Mouse (Mus musculus): ENCODE measurements around the gene 2310011J03Rik. TPM values are rescaled to one million over a fixed set of nuclear protein-coding genes. Genes with fewer than 3 reads are reported as not detected.

2310011J03Rik gene
- total and polyA plus RNA-seq, 3 experiments, result 65.7 to 81.5 TPM; not detected in 1

DNA sequence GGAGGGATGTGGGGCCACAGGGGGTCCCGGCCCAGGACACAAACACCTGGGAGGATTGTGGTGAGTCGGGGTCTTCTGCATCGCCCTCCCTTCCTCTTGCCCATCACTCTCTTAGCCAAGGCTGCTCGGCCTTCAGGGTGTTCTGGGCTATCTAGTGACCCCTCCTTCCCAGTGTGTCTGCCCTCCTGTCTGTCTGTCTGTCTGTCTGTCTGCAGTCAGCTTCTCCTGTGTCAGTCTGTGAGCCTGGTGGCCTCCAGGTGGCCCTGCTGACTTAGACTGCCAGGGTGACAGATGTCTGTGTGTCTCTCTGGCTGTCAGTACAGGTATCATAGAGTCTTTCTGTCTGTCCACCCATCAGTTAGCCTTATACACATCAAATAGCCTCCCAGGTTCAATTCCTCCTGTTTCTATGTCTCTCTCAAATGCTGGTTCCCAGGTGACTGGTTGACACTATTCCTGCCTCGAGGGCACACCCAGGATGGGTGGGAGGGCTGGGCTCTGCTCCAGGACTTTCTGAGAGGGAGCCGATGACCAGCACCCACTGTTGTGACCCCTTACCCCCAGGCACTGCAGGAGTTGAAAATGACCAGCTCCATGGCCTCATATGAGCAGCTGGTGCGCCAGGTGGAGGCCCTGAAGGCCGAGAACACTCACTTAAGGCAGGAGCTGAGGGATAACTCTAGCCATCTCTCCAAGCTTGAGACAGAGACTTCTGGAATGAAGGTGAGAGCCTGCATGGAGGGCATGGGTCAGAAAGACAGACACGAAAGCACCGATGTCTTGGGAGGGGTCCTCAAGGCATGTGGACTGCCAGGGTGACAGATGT, 18.9 kb downstream of the 2310011J03Rik start:
- Histone ChIP-seq H3K27ac (ENCODE audit: control insufficient read depth, low read depth, low read length) (no peak overlapping the region), H3K36me3 (ENCODE audit: control insufficient read depth in 1 of 2, insufficient read depth in 2 of 2, low read length in 2 of 2) (no peaks in the 10 kb centered on the region), H3K9ac (ENCODE audit: control insufficient read depth, low read depth, low read length, poor library complexity, severe bottlenecking) (no peak overlapping the region), H3K4me1 (ENCODE audit: control insufficient read depth in 1 of 2, insufficient read depth in 2 of 2, low read length in 2 of 2) (peaks cover 0 to 13% of the 10 kb centered on the region in 2 experiments; a peak in 2 of 4 replicates), H3K9me3 (replicated peaks; ENCODE audit: insufficient read depth, low read length) (no peaks in the 10 kb centered on the region), H3K79me2 (ENCODE audit: control insufficient read depth, insufficient read depth, low read length, poor library complexity) (no peaks in the 10 kb centered on the region), H3K27me3 (ENCODE audit: control insufficient read depth in 1 of 2, insufficient read depth in 2 of 2, low read length in 2 of 2) (no peaks in the 10 kb centered on the region), H3K4me3 (ENCODE audit: control insufficient read depth in 1 of 2, insufficient read depth in 1 of 2, low read depth in 2 of 2, low read length in 2 of 2) (no peak overlapping the region)
- DNase-seq (ENCODE audit: low read depth, low spot score), result no peak
- TF ChIP-seq TCF12 (IDR thresholded peaks at IDR 0.05; ENCODE audit: low read depth, low read length) (no peak), CTCF (IDR thresholded peaks at IDR 0.05 in 2 of 3, conservative IDR thresholded peaks at IDR 0.05 in 1 of 3; ENCODE audit: control insufficient read depth in 1 of 3, insufficient read depth in 1 of 3, low read depth in 2 of 3, low read length in 3 of 3, poor library complexity in 1 of 3, severe bottlenecking in 1 of 3) (no peak), MAZ (IDR thresholded peaks at IDR 0.05; ENCODE audit: low read depth, low read length) (no peak), RAD21 (IDR thresholded peaks at IDR 0.05; ENCODE audit: low read depth, low read length) (no peak), RCOR1 (IDR thresholded peaks at IDR 0.05; ENCODE audit: low read depth, low read length) (no peak)

DNA sequence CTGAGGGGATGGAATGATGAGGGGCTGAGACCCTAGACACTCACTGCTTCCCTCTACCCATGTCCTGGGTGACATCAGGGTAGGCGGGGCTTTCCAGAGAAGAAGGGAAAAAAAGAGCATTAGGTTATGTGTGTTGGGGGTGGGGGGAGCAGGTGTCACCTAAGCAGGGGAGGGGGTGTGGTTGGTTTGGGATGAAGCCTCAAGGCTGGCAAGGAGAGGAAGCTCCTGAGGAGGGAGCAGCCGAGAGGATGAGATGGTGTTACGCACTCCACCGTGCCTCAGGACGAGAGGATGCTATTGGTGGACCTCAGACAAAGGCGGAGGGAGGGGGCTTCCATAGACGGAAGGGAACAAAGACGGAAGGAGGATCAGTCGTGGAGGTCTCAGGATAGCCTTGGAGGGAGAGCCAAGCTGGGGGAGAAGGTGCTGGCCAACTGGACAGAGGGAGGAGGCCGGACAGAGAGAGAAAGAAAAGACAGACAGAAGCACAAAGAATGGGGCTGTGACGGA, 19.6 kb downstream of the 2310011J03Rik start:
- no peak for DNase-seq (ENCODE audit: low read depth, low spot score)
- Histone ChIP-seq H3K27me3 (ENCODE audit: control insufficient read depth in 1 of 2, insufficient read depth in 2 of 2, low read length in 2 of 2) (no peaks in the 10 kb centered on the region), H3K4me1 (ENCODE audit: control insufficient read depth in 1 of 2, insufficient read depth in 2 of 2, low read length in 2 of 2) (peaks cover 0 to 13% of the 10 kb centered on the region in 2 experiments; a peak in 2 of 4 replicates), H3K27ac (ENCODE audit: control insufficient read depth, low read depth, low read length) (no peak overlapping the region), H3K36me3 (ENCODE audit: control insufficient read depth in 1 of 2, insufficient read depth in 2 of 2, low read length in 2 of 2) (no peaks in the 10 kb centered on the region), H3K79me2 (ENCODE audit: control insufficient read depth, insufficient read depth, low read length, poor library complexity) (no peaks in the 10 kb centered on the region), H3K9ac (ENCODE audit: control insufficient read depth, low read depth, low read length, poor library complexity, severe bottlenecking) (no peak overlapping the region), H3K9me3 (replicated peaks; ENCODE audit: insufficient read depth, low read length) (no peaks in the 10 kb centered on the region), H3K4me3 (ENCODE audit: control insufficient read depth in 1 of 2, insufficient read depth in 1 of 2, low read depth in 2 of 2, low read length in 2 of 2) (no peak overlapping the region)
- no peak for TF ChIP-seq NELFE (IDR thresholded peaks at IDR 0.05; ENCODE audit: low read depth, low read length)
- TF ChIP-seq JUND (IDR thresholded peaks at IDR 0.05; ENCODE audit: low read depth, low read length), result no peak
- no peak for TF ChIP-seq POLR2AphosphoS5 (IDR thresholded peaks at IDR 0.05; ENCODE audit: borderline replicate concordance, low read depth, low read length)
- TF ChIP-seq POLR2A (IDR thresholded peaks at IDR 0.05; ENCODE audit: control insufficient read depth in 1 of 2, insufficient read depth in 1 of 2, low read depth in 1 of 2, low read length in 2 of 2, poor library complexity in 1 of 2), result no peak
- TF ChIP-seq ZC3H11A (IDR thresholded peaks at IDR 0.05; ENCODE audit: low read depth, low read length), result no peak
- no peak for TF ChIP-seq RAD21 (IDR thresholded peaks at IDR 0.05; ENCODE audit: low read depth, low read length)
- no peak for TF ChIP-seq SIN3A (IDR thresholded peaks at IDR 0.05; ENCODE audit: low read length)

DNA sequence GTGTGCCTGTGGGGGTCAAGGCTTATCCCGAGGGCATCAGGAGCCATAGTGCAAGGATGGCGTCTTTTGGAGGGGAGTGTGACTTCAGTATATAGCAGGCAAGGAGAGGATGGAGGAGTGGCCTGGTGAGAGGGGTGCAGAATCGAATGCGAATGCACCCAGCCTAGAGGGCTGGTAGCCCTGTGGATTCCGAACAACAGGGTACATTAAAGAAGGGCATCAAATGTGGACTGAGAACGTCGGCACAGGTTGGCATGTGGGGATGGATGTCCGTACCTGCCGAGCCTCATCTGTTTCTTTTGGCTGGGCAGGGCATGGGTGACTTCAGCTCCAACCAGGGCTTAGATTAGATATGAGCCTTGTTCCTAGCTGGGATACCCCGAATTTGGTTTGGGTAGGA, 20.5 kb downstream of the 2310011J03Rik start:
- Histone ChIP-seq H3K4me1 (ENCODE audit: control insufficient read depth in 1 of 2, insufficient read depth in 2 of 2, low read length in 2 of 2) (peaks cover 0 to 11% of the 10 kb centered on the region in 2 experiments; a peak in 2 of 4 replicates), H3K4me3 (ENCODE audit: control insufficient read depth in 1 of 2, insufficient read depth in 1 of 2, low read depth in 2 of 2, low read length in 2 of 2) (no peak overlapping the region), H3K9ac (ENCODE audit: control insufficient read depth, low read depth, low read length, poor library complexity, severe bottlenecking) (no peak overlapping the region), H3K79me2 (ENCODE audit: control insufficient read depth, insufficient read depth, low read length, poor library complexity) (no peaks in the 10 kb centered on the region), H3K27me3 (ENCODE audit: control insufficient read depth in 1 of 2, insufficient read depth in 2 of 2, low read length in 2 of 2) (no peaks in the 10 kb centered on the region), H3K36me3 (ENCODE audit: control insufficient read depth in 1 of 2, insufficient read depth in 2 of 2, low read length in 2 of 2) (no peaks in the 10 kb centered on the region), H3K27ac (ENCODE audit: control insufficient read depth, low read depth, low read length) (no peak overlapping the region), H3K9me3 (replicated peaks; ENCODE audit: insufficient read depth, low read length) (no peaks in the 10 kb centered on the region)
- TF ChIP-seq MYC (IDR thresholded peaks at IDR 0.05; ENCODE audit: low read depth, low read length), result no peak
- TF ChIP-seq NELFE (IDR thresholded peaks at IDR 0.05; ENCODE audit: low read depth, low read length), result no peak
- no peak for TF ChIP-seq MYB (IDR thresholded peaks at IDR 0.05; ENCODE audit: low read depth, low read length)
- no peak for TF ChIP-seq ZMIZ1 (IDR thresholded peaks at IDR 0.05; ENCODE audit: low read depth, low read length)
- no peak for DNase-seq (ENCODE audit: low read depth, low spot score)

Data from MEL (cell line).